Mouse (Mus musculus) urinary bladder, postnatal 14 days (tissue): ENCODE measurements around the gene Colgalt2.
A peak's percentile ranks its signal among the peaks of the same experiment; 100 is the strongest.
"Not testable (repeated sequence)": the region's sequence is repeated elsewhere in the genome, so short reads cannot be mapped to it uniquely, and the experiment has no call there.

ENCODE experiments used
- DNase-seq: peaks from one replicate; pipeline ENCODE4 v3.0.0; 2021; ENCODE audit warnings: low spot score

The Colgalt2 gene

DNA sequence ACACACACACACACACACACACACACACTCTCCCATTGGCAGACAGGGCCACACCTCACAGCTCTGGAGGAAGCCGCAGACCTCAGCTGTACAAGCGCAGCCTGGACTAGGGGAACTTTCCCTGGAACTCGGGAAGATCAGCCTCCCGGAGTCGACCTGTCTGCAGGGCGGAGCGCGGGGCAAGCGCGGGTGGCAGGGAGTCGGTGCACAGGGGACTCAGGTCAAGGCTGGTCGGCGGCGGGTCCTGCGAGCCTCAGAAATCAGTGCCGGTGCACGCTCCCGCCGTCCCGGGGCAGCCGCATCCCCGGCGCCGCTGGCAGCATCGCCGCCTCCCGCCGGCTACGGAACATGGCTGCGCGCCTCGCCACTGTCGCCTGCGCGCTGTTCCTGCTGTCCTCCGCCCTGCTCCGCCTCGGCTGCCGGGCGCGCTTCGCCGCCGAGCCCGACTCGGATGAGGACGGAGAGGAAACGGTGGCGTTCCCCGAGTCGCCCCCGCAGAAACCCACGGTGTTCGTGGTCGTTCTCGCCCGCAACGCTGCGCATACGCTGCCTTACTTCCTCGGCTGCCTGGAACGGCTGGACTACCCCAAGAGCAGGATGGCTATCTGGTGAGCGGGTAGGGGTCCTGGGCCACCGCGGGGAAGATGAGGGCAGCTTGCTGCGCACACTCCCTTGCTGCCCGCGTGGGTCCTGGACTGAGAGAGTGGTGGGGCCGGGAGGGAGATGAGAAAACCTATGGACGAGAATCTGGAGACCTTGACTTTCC is at the start of gene Colgalt2:
Gene Colgalt2, plus strand, starts transcription at position 41 of the 766 bp plus-strand sequence.
- DNase-seq: peak; percentile 25

DNA sequence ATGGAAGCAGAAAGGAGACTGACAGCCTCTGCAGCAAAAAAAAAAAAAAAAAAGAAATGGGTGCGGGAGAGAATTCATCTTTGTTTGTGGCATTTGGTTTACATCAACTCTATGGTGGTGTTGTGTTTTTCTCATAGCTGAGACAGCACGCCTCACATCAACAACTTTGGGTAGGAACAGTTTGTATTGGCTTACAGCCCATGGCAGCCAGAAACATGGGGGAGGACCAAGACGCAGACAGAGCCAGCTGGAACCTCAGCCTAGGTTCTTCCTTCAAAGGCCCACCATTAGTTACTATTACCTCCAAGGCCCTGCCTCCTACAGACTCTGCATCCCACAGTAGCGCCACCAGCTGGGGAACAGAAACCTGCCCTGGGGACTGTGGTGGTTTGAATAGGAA is 42.9 kb upstream of the Colgalt2 start:
- DNase-seq: no peak

DNA sequence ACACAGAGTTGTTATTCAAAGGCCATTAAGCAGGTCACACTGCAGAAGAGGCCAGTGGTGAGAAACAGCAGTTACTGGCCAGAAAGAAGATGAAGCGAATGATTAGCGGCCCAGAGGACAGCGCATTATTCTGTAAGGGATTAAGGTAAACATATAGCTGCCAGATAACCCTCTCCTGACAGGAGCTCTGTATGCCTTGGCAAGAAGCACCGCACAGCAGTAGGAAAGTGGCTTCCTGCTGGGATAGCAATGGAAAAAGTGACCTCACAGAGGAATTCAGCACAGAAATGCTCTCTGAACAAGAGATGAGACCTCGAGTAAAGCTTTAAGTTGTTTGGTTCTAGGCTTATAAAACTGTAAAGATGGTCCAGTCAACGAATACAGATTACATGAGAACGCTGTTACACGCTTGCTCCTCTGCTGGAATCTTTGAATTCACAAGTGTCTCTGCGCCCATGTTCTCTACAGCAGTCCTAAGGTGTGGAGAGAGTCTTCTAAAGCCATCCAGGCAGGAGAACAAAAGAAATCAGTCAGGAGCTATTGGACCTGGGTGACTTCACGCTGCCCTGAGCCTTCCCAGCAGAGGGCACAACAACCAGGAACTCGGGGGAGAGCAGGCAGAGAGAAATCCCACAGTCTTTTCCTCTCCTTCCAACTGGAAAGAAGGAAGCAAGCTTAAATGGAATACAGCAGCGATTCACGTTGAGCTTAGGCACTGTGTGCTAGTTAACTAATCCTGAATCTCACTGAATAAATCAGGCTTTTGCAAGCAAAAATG is 31.1 kb upstream of the Colgalt2 start:
- no peak for DNase-seq

DNA sequence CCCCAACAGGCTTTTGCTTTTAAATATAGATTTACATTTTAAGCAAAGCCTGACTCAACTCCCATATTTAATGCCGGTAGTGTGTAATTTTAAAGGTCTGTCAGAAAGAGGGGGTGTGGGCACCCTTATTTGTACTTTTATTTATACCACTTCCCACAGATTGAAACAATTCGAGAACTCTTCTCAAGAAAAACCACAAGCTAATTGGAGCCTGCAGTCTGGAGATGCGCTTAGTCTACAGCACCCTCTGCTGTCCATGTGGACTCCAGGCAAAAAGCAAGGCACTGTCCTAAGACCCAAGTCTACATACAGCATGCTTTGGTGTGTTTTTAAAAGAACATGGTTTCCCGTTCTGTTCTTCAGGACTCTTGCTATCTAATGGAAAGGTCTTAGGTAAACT is 30.5 kb upstream of the Colgalt2 start:
- peak; percentile 52 for DNase-seq

DNA sequence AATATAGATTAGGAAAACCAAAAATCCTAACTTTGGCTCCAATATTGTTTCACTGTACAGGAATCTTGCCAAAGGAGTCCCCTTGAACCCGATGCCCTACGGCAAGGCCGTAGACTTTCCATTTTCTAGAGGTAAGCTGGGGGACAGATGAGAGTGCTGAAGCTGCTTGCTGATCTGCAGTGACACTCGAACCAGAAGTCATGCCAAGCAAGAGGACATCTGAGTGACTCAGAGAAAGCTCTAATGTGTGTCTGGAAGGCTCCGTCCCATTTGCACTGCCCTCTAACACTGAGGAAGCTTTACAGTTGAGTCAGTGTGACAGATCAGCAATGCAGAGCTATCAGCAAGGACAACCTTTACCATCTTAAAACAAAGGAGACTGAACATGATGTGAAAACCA is 21.3 kb upstream of the Colgalt2 start:
- no peak for DNase-seq

- DNase-seq: no peak
Observed at GRCm38 (mm10) chr1:152384589-152384988, 15.0 kb upstream of the Colgalt2 start.

GRCm38 (mm10) chr1:152385693-152386092 is 13.9 kb upstream of the Colgalt2 start:
- not testable (repeated sequence) for DNase-seq

GRCm38 (mm10) chr1:152386188-152386835 is 13.3 kb upstream of the Colgalt2 start, which contains the start of gene Tsen15:
Tsen15 (minus strand) TSS chr1:152386688.
- DNase-seq: peak; percentile 88

- no peak for DNase-seq
Observed at GRCm38 (mm10) chr1:152389271-152389670, 10.4 kb upstream of the Colgalt2 start.

- DNase-seq: no peak
Observed at GRCm38 (mm10) chr1:152394137-152394536, 5.5 kb upstream of the Colgalt2 start.

DNA sequence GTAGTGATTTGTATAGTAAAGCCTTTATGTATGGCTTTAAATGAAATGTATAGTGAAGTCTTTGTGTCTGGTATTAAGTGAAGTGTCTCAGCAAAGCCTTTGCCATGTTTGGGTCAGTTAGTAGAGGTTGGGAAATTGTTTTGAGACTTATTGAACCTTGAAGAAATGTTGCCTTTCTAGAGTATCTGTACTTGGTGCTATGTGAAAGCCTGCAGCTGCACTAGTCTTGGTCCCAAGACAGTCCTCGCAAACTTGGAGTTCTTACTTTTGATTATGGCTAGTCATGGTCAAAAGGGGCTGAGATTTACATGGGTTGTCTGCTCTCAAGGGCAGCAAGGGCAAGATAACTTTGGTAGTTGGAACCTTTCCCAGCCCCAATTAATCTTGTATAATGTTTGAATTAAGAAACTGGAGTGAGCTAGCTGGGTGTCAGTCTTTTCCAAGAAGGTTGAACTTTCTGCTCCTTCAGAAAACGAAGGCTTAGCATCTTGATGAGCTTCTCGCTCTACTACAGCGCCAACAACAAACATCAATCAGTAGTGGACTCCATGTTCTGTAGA is 4.6 kb upstream of the Colgalt2 start:
- no peak for DNase-seq

DNA sequence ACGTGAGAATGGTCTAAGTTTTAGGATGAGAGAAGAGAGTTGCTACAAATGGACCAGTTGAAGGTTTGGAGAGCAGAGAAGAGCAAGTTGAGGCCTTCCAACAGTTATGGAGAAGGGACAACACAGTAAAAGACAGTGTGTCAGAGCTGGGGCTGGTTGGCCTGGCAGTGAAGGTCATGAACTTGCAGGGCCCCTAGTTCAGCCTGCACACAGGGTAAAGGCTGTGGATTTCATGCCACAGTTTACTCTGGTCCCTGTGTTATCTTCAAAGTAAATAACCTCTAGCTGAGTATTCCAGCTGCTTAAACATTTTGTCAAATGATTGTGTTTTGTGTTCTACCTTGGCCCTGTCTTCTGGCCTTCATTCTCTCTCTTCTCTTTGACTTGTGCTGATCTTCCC is 922 bp upstream of the Colgalt2 start:
- no peak for DNase-seq

DNA sequence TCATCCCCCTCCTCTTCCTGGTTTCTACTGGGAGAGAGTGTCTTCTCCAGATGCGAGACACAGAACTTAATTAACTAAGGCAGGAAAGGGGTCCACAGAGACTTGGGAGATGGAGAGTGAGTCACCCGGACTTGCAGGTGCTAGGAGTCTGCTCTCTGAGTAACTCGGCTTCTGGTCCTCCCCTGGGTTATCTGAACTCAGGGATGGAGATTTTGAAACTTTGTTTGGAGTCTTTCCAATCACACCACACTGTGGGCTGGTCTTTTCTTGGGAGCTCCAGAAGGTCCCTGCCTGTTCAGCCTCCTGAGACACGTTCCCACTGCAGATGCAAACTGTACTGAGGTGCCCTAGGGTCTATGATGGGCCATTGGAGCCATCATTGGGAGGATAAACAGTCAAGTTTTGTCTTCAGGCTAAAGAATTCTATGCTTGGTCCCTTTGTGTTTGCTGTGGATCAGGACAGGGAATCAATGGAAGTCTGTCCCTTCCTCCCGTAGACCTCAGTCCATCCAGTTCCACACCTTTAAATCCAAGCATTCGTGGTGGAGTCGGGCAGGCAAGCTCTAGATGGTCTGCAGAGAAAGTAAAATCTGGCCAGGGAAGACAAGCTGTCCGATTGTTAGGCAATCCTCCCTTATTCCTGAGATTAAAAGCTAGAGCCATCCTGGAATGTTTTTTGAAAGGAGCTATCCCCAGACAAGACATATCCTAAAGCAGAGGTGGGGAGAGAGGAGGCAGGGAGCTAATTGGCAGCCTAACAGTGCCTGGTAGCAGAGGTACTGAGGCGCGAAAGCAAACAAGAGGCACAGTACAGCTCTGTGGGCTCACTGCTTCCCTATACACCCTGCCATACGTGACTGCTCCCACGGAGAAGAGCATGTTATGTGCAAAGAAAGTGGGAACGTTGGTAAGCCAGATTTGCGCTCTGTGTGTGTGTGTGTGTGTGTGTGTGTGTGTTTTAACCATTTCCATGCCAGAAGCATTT is 1.2 kb downstream of the Colgalt2 start:
- no peak for DNase-seq

DNA sequence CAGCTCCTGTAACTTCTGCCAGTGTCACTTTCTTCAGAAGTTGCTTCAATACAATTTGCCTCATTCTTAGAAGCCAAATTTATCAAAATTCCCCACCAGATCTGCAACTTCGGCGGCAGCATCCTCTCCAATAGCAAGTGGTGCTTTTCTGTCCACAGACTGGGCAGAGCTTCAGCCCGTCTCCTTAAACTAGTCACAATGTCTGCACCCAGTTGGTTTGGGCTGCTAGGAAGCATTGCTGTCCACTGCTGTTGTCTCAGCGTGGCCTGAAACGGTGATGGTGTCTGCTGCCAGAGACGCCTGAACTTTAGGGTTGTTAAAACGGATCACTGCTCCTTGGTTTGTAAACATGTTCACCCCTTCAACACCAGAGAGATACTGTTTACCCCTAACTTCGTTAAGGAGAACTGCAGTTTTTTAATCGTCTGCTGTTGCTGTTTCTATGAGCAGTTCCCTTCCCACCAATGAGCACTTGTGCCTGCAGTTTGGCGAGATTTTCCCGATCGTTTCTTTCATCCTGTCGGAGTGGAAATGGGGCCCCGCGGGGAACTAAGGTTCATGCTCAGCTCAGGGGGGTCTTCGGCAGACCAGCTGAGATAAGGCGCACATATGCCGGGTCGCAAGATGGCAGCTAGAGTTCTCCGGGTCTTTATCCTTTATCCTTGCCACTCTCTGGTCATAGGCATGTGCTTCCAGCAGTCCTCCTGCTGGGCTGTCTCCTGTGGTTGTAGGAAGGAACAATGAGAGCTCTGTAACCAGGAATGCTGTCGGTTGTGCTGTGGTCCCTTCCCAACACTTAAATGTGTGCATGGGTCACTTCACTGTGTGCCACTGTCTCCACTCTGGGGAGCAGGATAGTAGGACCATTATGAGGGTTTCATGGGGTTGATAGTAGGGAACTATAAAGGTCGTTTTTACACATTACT is 7.7 kb downstream of the Colgalt2 start:
- DNase-seq: no peak

DNA sequence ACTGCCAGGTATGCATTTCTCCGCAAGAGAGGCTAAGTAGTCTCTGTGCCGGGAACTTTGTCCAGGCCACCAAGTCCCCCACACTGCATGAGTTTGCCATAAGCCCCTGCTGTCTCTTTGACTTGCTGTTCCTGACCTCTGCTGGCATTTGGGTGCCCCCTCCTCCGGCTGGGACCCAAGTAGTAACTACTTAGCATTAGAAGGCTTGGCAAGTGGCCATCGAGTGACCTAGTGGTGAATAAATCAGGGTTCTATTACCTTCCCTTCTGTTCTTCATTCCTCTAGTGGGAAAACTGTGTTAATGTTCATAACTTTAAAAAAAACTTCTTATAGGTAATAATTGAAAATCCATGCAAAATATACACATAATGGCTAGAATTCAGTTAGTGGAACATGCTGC is 9.7 kb downstream of the Colgalt2 start:
- no peak for DNase-seq

DNA sequence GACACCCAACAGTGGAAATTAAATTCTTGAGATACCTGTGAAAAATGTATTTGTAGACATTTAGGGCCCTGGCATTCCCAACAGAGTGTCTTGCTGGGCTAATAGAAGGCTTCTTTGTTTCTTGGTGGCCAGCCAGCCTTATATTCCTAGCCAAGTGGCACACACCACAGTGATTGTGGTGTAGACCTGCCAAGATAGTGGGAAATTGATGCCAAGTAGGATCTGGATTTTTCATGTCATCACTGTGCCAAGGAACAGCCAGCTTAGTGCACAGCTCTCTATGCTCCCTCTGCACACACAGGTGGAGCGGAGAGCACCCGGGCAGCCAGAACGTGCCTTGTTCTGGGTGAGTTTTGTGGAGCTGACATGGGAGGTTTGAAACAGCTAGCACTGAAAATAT is 11.0 kb downstream of the Colgalt2 start:
- DNase-seq: no peak

DNA sequence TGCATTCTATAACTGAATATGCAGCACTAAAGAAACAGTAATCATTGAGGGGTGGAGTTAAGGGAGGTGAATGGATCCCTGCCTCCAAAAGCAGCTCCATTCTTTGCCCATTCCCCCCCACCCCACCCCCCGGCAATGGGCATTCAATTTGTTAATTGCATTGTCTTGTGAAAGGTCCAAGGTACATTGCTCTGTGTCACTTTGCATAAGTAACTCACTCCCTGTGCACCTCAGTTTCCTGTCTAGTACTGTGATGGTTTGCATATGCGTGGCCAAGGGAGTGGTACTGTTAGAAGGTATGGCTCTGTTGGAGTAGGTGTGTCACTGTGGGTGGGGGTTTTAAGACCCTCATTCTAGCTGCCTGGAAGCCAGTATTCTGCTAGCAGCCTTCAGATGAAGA is 13.5 kb downstream of the Colgalt2 start:
- DNase-seq: no peak

GRCm38 (mm10) chr1:152413961-152414360 is 14.3 kb downstream of the Colgalt2 start:
- DNase-seq: no peak

DNA sequence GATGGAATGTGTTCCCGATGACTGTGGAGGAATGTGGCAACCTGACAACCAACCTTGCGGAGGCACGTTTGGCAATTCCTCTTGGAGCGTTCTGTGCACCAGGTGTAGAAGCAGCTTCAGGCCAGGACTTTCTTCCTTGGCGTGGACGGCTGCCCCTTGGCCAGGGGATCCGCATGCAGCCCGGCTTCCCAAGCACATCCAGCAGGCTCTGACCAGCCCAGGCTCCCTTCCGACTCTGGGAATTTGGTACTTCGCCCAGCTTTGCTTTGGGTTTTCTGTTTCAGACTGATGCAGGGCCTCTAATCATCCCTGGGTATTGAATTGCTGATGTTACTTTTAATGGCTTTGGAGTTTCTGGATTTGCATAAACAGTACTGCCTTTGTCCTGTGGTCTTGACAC is 14.8 kb downstream of the Colgalt2 start:
- peak; percentile 8 for DNase-seq

DNA sequence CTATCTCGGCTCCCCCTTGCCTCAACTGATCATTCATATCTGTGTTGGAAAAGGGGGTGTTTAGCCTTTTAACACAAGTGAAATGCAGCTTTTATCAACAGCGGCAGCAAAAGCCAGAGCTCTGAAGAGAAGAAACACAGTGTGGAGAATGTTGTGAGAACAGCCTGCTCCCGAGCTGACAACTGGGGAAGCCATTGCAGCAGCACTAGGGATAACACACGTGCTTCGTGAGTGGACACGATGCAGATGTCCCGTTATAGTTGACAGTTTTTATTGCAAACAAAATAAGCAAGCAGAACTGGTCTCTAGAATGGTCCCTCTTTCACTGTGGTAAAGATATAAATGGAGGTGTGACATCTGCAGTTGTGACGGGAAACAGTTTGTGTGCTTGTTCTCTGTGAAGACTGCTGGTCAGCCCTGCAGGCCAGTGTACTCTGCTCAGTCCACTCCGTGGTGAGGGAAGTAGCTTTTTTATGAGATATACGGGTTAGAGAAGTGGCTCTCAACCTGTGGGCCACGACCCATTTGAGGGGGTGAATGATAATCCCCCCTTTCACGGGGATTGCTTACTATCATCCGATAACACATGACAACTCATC is 16.8 kb downstream of the Colgalt2 start:
- DNase-seq: no peak
